12 mouse cellular contexts compared by ENCODE assay signal in the genomic region with DNA sequence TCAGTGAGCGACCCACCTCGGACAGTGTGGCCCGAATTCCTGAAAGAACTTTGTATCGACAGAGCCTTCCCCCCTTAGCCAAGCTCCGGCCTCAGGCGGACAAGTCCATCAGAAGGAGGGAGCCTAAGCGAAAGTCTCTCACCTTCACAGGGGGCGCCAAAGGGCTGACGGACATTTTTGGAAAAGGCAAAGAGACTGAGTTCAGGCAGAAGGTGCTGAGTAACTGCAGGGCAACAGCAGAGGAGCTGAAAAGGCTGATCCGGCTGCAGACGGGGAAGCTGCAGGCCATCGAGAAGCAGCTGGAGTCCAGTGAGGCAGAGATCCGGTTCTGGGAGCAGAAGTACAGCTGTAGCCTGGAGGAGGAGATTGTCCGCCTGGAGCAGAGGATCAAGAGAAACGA. TPM values are rescaled to one million over a fixed set of nuclear protein-coding genes. Genes with fewer than 3 reads are reported as not detected.
DNase-seq lines count a peak whose midpoint lies in the region; ATAC-seq and TF ChIP-seq lines count a peak whose summit lies in the region.
"Had no signal": no experiment of that assay in that cellular context is flagged by ENCODE, and none has a peak within 500 bp of the region (broad histone marks: within the 10 kb centered on the region; RNA-seq: fewer than 3 reads in every experiment).

No protein-coding gene starts in this region.

- no peak overlapping the region for H3K9ac ChIP-seq in heart, postnatal 0 days (replicated peaks; ENCODE audit: low read depth, low read length)
- no peak overlapping the region for H3K9ac ChIP-seq in liver, embryonic 11.5 days (ENCODE audit: low read depth, low read length)
- H3K9ac ChIP-seq in intestine, embryonic 15.5 days, result no peak overlapping the region
- H3K9ac ChIP-seq: limb, embryonic 12.5 days had no signal

- H3K4me2 ChIP-seq in heart, postnatal 0 days (ENCODE audit: low read depth, low read length), result no peak overlapping the region
- H3K4me2 ChIP-seq in liver, embryonic 11.5 days, result peak overlapping the region; percentile 3; the same call in 1 of the 2 replicates
- no peak overlapping the region for H3K4me2 ChIP-seq in intestine, embryonic 15.5 days (replicated peaks)
- H3K4me2 ChIP-seq: limb, embryonic 12.5 days had no signal

- peak; percentile 36 for DNase-seq in heart, postnatal 0 days (ENCODE audit: low spot score)
- DNase-seq in heart, adult 8-10 months (ENCODE audit: low spot score), result no peak
- peak; percentile 28 for DNase-seq in lung, postnatal 10 days
- DNase-seq in lung, adult 18-20 months, result no peak
- no peak for DNase-seq in liver, embryonic 11.5 days (ENCODE audit: low spot score)
- DNase-seq: right cerebral cortex, postnatal 25 days; thymus, postnatal 36 days had no signal

- no peak for TF ChIP-seq POLR2A in bone marrow macrophage, adult 2 months (IDR thresholded peaks at IDR 0.05; ENCODE audit: borderline replicate concordance, low read depth, low read length)

- H3K27me3 ChIP-seq in heart, postnatal 0 days (ENCODE audit: control insufficient read depth, insufficient read depth, low read length), result no peaks in the 10 kb centered on the region
- H3K27me3 ChIP-seq in liver, embryonic 11.5 days (replicated peaks; ENCODE audit: control insufficient read depth, insufficient read depth, low read length), result no peaks in the 10 kb centered on the region
- no peaks in the 10 kb centered on the region for H3K27me3 ChIP-seq in intestine, embryonic 15.5 days (replicated peaks)
- H3K27me3 ChIP-seq: limb, embryonic 12.5 days had no signal

- TF ChIP-seq EP300 in heart, postnatal 0 days (IDR thresholded peaks at IDR 0.05; ENCODE audit: low read depth), result no peak

- 0 out of 2 replicates have a peak, but pooled peaks cover 3% of the 10 kb centered on the region for H3K4me1 ChIP-seq in heart, postnatal 0 days (ENCODE audit: control insufficient read depth, insufficient read depth)
- no peaks in the 10 kb centered on the region for H3K4me1 ChIP-seq in bone marrow macrophage, adult 2 months (ENCODE audit: control insufficient read depth, insufficient read depth, low read length)
- H3K4me1 ChIP-seq in liver, embryonic 11.5 days (replicated peaks; ENCODE audit: control insufficient read depth, insufficient read depth, low read length), result no peaks in the 10 kb centered on the region
- no peaks in the 10 kb centered on the region for H3K4me1 ChIP-seq in intestine, embryonic 15.5 days (replicated peaks)

- no peak overlapping the region for H3K27ac ChIP-seq in heart, postnatal 0 days (ENCODE audit: low read depth)
- H3K27ac ChIP-seq in bone marrow macrophage, adult 2 months (ENCODE audit: insufficient read depth, low read depth, low read length), result no peak overlapping the region
- H3K27ac ChIP-seq in liver, embryonic 11.5 days (ENCODE audit: low read depth, low read length), result no peak overlapping the region
- no peak overlapping the region for H3K27ac ChIP-seq in intestine, embryonic 15.5 days
- H3K27ac ChIP-seq: limb, embryonic 12.5 days had no signal

- no peaks in the 10 kb centered on the region for H3K9me3 ChIP-seq in heart, postnatal 0 days (replicated peaks; ENCODE audit: control insufficient read depth, low read length)
- H3K9me3 ChIP-seq in liver, embryonic 11.5 days (ENCODE audit: control insufficient read depth, low read length), result no peaks in the 10 kb centered on the region
- no peaks in the 10 kb centered on the region for H3K9me3 ChIP-seq in intestine, embryonic 15.5 days
- H3K9me3 ChIP-seq: limb, embryonic 12.5 days had no signal

- WGBS in heart, postnatal 0 days, result 44% methylated on average over 15 of the region's 15 CpGs
- 32% methylated on average over 15 of the region's 15 CpGs for WGBS in liver, embryonic 11.5 days
- WGBS in intestine, embryonic 15.5 days, result 48% methylated on average over 15 of the region's 15 CpGs

- H3K4me3 ChIP-seq in heart, postnatal 0 days (ENCODE audit: low read depth, low read length), result no peak overlapping the region
- H3K4me3 ChIP-seq in bone marrow macrophage, adult 2 months (ENCODE audit: insufficient read depth, low read length), result no peak overlapping the region
- H3K4me3 ChIP-seq in liver, embryonic 11.5 days (ENCODE audit: low read depth, low read length), result no peak overlapping the region
- no peak overlapping the region for H3K4me3 ChIP-seq in intestine, embryonic 15.5 days (replicated peaks)
- H3K4me3 ChIP-seq: limb, embryonic 12.5 days had no signal

- peak; percentile 24; the same call in 1 of the 2 replicates for TF ChIP-seq CTCF in heart, postnatal 0 days (IDR thresholded peaks at IDR 0.05; ENCODE audit: low read depth)
- peak; percentile 7; the same call in 1 of the 2 replicates for TF ChIP-seq CTCF in bone marrow macrophage, adult 2 months (IDR thresholded peaks at IDR 0.05; ENCODE audit: low read depth, low read length)

- no peak for ATAC-seq in heart, postnatal 0 days (ENCODE audit: insufficient read depth, low read depth)
- no peak for ATAC-seq in liver, embryonic 11.5 days (replicated peaks; ENCODE audit: low FRiP score)
- ATAC-seq in monocyte, adult 5-6 weeks (replicated peaks; ENCODE audit: insufficient number of reproducible peaks, low FRiP score, low TSS enrichment, poor library complexity, severe bottlenecking), result no peak
- no peak for ATAC-seq in intestine, embryonic 15.5 days
- ATAC-seq: forebrain, embryonic 16.5 days had no signal

- peaks cover 77% of the 10 kb centered on the region for H3K36me3 ChIP-seq in heart, postnatal 0 days (replicated peaks; ENCODE audit: control insufficient read depth, insufficient read depth, low read length)
- no peaks in the 10 kb centered on the region for H3K36me3 ChIP-seq in liver, embryonic 11.5 days (ENCODE audit: control insufficient read depth, insufficient read depth, low read length)
- H3K36me3 ChIP-seq in intestine, embryonic 15.5 days, result no peaks in the 10 kb centered on the region; the same call in 1 of the 2 replicates

RNA-seq across cellular contexts. Expression of gene Bhlhe41, which starts 50.2 kb away (rescaled TPM):
- 0.95 and 1.6 TPM in 2 replicates for total RNA-seq in heart, postnatal 0 days (2014; rRNA removed; ENCODE audit: low replicate concordance)
- polyA plus RNA-seq in heart, postnatal 0 days (2015; fragmentation: Nextera tagmentation; extraction: Ambion mirVana), result 8.7 and 9.3 TPM in 2 replicates
- 10 to 100 TPM; 27.4 to 57.3 (median 35.1) TPM for total RNA-seq in heart, adult 8-10 months (2022)
- 40.5 and 50.0 TPM in 2 replicates for polyA plus RNA-seq in bone marrow macrophage, adult 2 months (2012; ENCODE audit: insufficient read depth, insufficient read length, missing spikeins)
- polyA plus RNA-seq in liver, embryonic 11.5 days (2014; fragmentation: Nextera tagmentation; extraction: Ambion mirVana), result 0.34 and 0.45 TPM in 2 replicates
- 2.9 to 9.1 TPM (median 5.9 TPM) in 3 replicates for total RNA-seq in monocyte, adult 5-6 weeks (2017)
- polyA plus RNA-seq in intestine, embryonic 15.5 days (2015; fragmentation: Nextera tagmentation; extraction: Ambion mirVana), result 0.82 and 1.3 TPM in 2 replicates

Comparison
In these comparisons a context has a peak if more than half of its experiments do, and no peak if none do; other contexts are left out.
1. DNase-seq: peak in heart, postnatal 0 days (single experiment) and lung, postnatal 10 days (single experiment); none in heart, adult 8-10 months (single experiment), lung, adult 18-20 months (0 of 2) and liver, embryonic 11.5 days (single experiment).